Mouse (Mus musculus) C2C12 (cell line): Measurements from ENCODE around the gene Cisd1.

Experiments used
- CTCF ChIP-seq: IDR thresholded peaks from one replicate; pipeline ENCODE4 v1.5.1; 2011; ENCODE audit not compliant: control insufficient read depth, insufficient read depth, insufficient read length
- FOSL1 ChIP-seq: IDR thresholded peaks from one replicate; pipeline ENCODE4 v1.8.0; 2011; ENCODE audit warnings: mild to moderate bottlenecking, low read length; ENCODE audit not compliant: poor library complexity, insufficient read depth, severe bottlenecking
- MAX ChIP-seq: IDR thresholded peaks from one replicate; pipeline ENCODE4 v1.6.1; 2011; ENCODE audit warnings: mild to moderate bottlenecking, control low read depth
- MYOD1 ChIP-seq: IDR thresholded peaks from one replicate; pipeline ENCODE4 v1.6.1; 2011; ENCODE audit warnings: low read depth; ENCODE audit not compliant: control insufficient read depth, insufficient read length
- MYOG ChIP-seq: IDR thresholded peaks from one replicate; pipeline ENCODE4 v1.6.1; 2011; ENCODE audit not compliant: control insufficient read depth, insufficient read length; ENCODE audit errors: extremely low read depth
- USF1 ChIP-seq: IDR thresholded peaks from one replicate; pipeline ENCODE4 v1.6.1; 2011; ENCODE audit warnings: low read depth, mild to moderate bottlenecking, control low read depth, moderate library complexity

- no peak for TF ChIP-seq CTCF
- TF ChIP-seq MAX, result no peak
- no peak for TF ChIP-seq MYOG
- TF ChIP-seq MYOD1, result no peak
- no peak for TF ChIP-seq FOSL1
- no peak for TF ChIP-seq USF1
Observed at GRCm38 (mm10) chr10:71361836-71362562, 17.2 kb upstream of the Cisd1 start.
